Mouse (Mus musculus) brain, embryonic 14.5 days (tissue): Measurements from ENCODE around the gene Gm21970.

Experiments used
- CTCF ChIP-seq: fragments of 200-500 bp; IDR thresholded peaks from 2 replicates; pipeline ENCODE4 v1.5.1; 2012; ENCODE audit warnings: inconsistent platforms, mild to moderate bottlenecking, moderate library complexity, borderline replicate concordance; ENCODE audit not compliant: insufficient read depth, insufficient read length; ENCODE audit errors: extremely low read depth
- POLR2A ChIP-seq: fragments of 200-500 bp; IDR thresholded peaks from 2 replicates; pipeline ENCODE4 v1.6.1; 2012; ENCODE audit warnings: mild to moderate bottlenecking, inconsistent platforms, borderline replicate concordance; ENCODE audit not compliant: poor library complexity, insufficient read depth, insufficient read length, severe bottlenecking; ENCODE audit errors: extremely low read depth

- TF ChIP-seq POLR2A (no peak), CTCF (no peak)
Observed at GRCm38 (mm10) chr16:91385621-91386020, 5.9 kb upstream of the Gm21970 start.
